Mouse (Mus musculus): Measurements from ENCODE around the gene Lrrc63.

GRCm38 (mm10) chr14:75071091-75071490 lies 59.6 kb downstream of the Lrrc63 start:
- no peak for TF ChIP-seq CTCF (IDR thresholded peaks at IDR 0.05; ENCODE audit: insufficient read depth, low read length)
- TF ChIP-seq POLR2A (IDR thresholded peaks at IDR 0.05; ENCODE audit: borderline replicate concordance, extremely low read depth, low read depth, low read length): no peak

Measured in lung, adult 2 months (tissue).